Mouse (Mus musculus) left cerebral cortex, postnatal 10 days (tissue): ENCODE data around the gene Myl7. TPM values are rescaled to one million over a fixed set of nuclear protein-coding genes. Genes with fewer than 3 reads are reported as not detected.
"Not testable (repeated sequence)": the region's sequence is repeated elsewhere in the genome, so short reads cannot be mapped to it uniquely, and the experiment has no call there.

Experiments
- DNase-seq, 2 experiments: peaks; one replicate each; pipeline ENCODE4 v3.0.0; 2021 to 2022; ENCODE audit warnings: low spot score in 2 of 2, mixed read lengths in 1 of 2; ENCODE audit errors: extremely low spot score in 1 of 2
- intact Hi-C: fragments of 180-260 bp; cut with DNase I; formaldehyde crosslinking; loops from one replicate; pipeline ENCODE4 v1.15.1; 2025
- total RNA-seq, 2 experiments: library from RNA; stranded (reverse); gene quantifications; 2 replicates each; pipeline ENCODE4 v1.2.3; 2021

Myl7 gene
- not detected for total RNA-seq

- intact Hi-C loops, result no loop called here
- no peak for DNase-seq
Observed at GRCm38 (mm10) chr11:5898531-5898930, at the start of gene Myl7. Gene Myl7 (minus strand): TSS chr11:5898782.

GRCm38 (mm10) chr11:5947796-5948195 is 49.2 kb upstream of the Myl7 start:
- DNase-seq, result no peak
- intact Hi-C loops, result no loop called here

GRCm38 (mm10) chr11:5945096-5945495 is 46.5 kb upstream of the Myl7 start:
- intact Hi-C loops, result no loop called here
- DNase-seq, result no peak

- no peak for DNase-seq
- intact Hi-C loops, result no loop called here
Observed at GRCm38 (mm10) chr11:5942966-5943365, 44.4 kb upstream of the Myl7 start.

GRCm38 (mm10) chr11:5934531-5934930 is 35.9 kb upstream of the Myl7 start:
- intact Hi-C loops, result not testable (repeated sequence)

GRCm38 (mm10) chr11:5931947-5932346 is 33.4 kb upstream of the Myl7 start:
- intact Hi-C loops, DNase-seq: not testable (repeated sequence)

More at GRCm38 (mm10) chr11:5934531-5934930, 35.9 kb upstream of the Myl7 start:
- not testable (repeated sequence) for DNase-seq

- intact Hi-C loops, result no loop called here
- DNase-seq, result no peak
Observed at GRCm38 (mm10) chr11:5930578-5930977, 32.0 kb upstream of the Myl7 start.

- intact Hi-C loops, result no loop called here
- no peak for DNase-seq
Observed at GRCm38 (mm10) chr11:5926696-5927220, 28.2 kb upstream of the Myl7 start.

GRCm38 (mm10) chr11:5924699-5925098 is 26.1 kb upstream of the Myl7 start:
- no peak for DNase-seq
- intact Hi-C loops, result no loop called here

GRCm38 (mm10) chr11:5920323-5920960 is 21.9 kb upstream of the Myl7 start:
- intact Hi-C loops, result no loop called here
- no peak for DNase-seq

GRCm38 (mm10) chr11:5919606-5920005 is 21.0 kb upstream of the Myl7 start:
- intact Hi-C loops, result no loop called here
- no peak for DNase-seq

GRCm38 (mm10) chr11:5918111-5918510 is 19.5 kb upstream of the Myl7 start:
- no peak for DNase-seq
- intact Hi-C loops, result no loop called here

- intact Hi-C loops, result no loop called here
- DNase-seq, result no peak
Observed at GRCm38 (mm10) chr11:5916178-5916548, 17.6 kb upstream of the Myl7 start.

GRCm38 (mm10) chr11:5915429-5916177 is 17.0 kb upstream of the Myl7 start:
- intact Hi-C loops, result no loop called here
- DNase-seq, result no peak

- DNase-seq, result no peak
- intact Hi-C loops, result no loop called here
Observed at GRCm38 (mm10) chr11:5914940-5915339, 16.4 kb upstream of the Myl7 start.

- intact Hi-C loops, result no loop called here
- DNase-seq, result no peak
Observed at GRCm38 (mm10) chr11:5913936-5914335, 15.4 kb upstream of the Myl7 start.

GRCm38 (mm10) chr11:5913256-5913655 is 14.7 kb upstream of the Myl7 start:
- DNase-seq, result no peak
- intact Hi-C loops, result no loop called here

GRCm38 (mm10) chr11:5912635-5913034 is 14.1 kb upstream of the Myl7 start:
- intact Hi-C loops, result no loop called here
- peak; percentile 52 to 68 for DNase-seq

- DNase-seq, result no peak
- intact Hi-C loops, result no loop called here
Observed at GRCm38 (mm10) chr11:5908642-5909041, 10.1 kb upstream of the Myl7 start.

- intact Hi-C loops, result no loop called here
- no peak for DNase-seq
Observed at GRCm38 (mm10) chr11:5907096-5907495, 8.5 kb upstream of the Myl7 start.
